Mouse (Mus musculus) kidney, adult 9 months (tissue): ENCODE results near the gene Lmnb2.

Experiments
- DNase-seq: peaks from one replicate; pipeline ENCODE4 v3.0.0; 2022

The Lmnb2 gene

GRCm38 (mm10) chr10:80928586-80929298, 10.7 kb upstream of the Lmnb2 start:
- peak; percentile 90 for DNase-seq

DNA sequence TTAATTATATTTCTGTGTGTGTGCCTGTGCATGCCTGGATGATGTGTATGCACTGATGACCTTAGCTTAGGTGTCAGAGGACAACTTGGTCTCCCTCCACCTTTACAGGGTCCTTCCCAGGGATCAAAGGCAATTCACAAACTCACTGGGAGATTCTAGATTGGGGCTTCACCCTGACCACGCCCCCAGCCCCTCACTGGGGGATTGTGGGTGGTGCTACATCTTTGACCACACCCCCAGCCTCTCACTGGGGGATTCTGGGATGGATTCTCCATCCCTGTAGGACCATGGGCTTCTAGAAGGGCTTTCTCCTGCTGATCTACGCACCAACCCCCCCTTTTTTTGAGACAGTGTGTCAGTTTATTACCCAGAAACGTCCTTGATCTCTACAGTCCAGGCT, 7.4 kb upstream of the Lmnb2 start:
- no peak for DNase-seq

GRCm38 (mm10) chr10:80921923-80922322, 3.9 kb upstream of the Lmnb2 start:
- DNase-seq: no peak

DNA sequence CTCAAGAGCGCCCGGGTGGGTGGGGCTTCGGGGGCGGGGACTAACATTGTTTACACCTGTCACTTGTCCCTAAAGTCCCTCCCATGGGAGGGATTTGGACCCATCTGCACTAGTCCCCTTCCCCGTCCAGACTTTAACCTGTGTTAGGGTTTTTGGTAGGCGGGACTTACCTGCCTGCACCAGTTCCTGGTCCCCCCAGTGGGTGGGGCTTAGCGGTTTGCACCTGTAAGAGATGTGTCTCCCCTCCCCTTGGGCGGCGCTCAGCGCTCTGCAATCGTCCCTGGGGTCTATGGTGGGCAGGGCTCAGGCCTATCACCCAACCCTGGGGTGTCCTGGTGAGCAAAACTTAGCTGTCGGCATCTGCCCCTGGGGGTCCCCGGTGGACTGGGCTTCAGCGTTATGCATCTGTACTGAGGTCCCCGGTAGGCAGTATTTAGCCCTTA, 688 bp downstream of the Lmnb2 start:
- DNase-seq: peak; percentile 60

- DNase-seq: no peak
Observed at GRCm38 (mm10) chr10:80915736-80916135, 2.3 kb downstream of the Lmnb2 start.

DNA sequence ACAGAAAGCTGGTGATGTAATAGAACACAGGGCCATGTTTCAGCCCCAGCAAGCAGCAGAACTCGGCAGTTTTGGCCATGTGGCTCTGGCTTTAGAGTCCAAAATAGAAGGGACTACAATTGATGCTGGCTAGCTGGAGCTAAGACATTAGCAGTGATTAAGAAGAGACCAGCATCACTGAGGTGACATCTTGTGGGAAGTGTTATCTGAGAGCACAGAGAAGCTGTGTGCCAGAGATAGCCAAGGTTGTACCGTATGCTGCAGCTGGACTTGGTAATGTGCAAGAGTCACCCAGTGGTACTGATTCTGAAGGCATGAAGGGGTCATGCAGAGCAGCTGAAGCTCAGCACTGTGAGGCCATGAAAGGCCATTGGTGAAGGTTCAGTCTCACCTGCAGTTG, 2.8 kb downstream of the Lmnb2 start:
- no peak for DNase-seq

GRCm38 (mm10) chr10:80914253-80914656, 3.8 kb downstream of the Lmnb2 start:
- DNase-seq: no peak

DNA sequence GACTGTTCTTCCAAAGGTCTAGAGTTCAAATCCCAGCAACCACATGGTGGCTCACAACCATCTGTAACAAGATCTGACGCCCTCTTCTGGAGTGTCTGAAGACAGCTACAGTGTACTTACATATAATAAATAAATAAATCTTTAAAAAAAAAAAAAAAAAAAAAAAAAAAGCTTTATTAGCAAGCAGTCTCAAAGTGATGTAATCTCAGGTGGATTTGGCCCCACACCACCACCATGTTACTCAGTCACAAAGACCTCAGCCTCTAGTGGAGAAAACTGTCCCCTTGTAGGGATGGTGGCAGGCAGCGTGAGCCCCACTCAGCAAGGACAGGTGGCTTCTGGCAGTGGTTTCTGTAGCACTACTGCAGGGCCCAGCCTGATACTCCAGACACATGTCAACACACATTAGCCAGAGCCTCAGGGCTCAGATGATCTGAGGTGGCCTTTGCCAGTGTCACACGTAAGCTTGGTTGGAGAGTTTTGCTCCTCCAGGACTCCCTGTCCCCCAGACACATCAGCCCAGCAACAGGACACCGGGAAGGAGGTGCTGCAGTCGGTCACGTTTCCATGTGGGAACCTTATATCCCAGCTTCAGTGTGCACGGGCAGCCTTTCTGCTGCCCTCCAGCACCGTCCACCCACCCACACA, 4.6 kb downstream of the Lmnb2 start:
- DNase-seq: no peak

- DNase-seq: no peak
Observed at GRCm38 (mm10) chr10:80911891-80912290, 6.2 kb downstream of the Lmnb2 start.

DNA sequence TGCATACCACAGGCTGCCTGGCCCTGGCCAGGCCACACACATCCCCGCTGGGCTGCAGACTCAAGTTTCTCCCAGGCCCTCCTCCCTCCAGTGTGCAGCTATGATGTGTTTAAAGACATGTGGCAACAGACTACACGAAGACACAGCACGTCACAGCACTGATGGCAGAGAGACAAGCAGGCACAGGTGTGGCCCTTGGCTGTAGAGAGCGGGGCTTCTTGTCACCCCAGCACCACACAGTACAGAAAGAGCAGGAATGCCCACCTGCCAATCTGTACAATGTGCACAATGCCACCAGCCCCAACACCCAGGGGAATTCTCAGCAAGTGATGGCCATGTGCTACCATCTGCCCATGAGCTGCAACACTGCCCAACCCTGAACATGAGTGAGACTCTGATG, 6.7 kb downstream of the Lmnb2 start:
- no peak for DNase-seq

GRCm38 (mm10) chr10:80909375-80910162, 8.5 kb downstream of the Lmnb2 start:
- DNase-seq: no peak

DNA sequence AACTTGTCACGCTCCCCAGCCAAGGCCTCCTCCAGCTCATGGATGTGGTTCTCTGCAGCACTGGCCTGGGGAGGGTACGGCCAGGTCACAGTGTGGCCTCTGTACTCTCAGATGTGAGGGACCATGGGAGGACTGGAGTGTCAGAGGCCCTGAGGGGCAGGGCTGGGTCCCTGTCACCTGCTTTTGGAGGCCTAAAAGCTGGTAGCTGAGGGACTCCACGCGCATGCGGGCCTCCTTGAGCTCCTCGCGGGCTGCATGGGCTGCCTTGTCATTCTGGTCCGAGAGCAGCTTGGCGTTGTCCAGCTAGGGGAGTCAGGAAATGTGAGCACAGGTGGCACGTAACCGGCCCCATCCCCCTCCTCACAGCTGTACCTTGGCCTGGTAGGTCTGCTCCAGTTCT, 13.3 kb downstream of the Lmnb2 start:
- DNase-seq: no peak

GRCm38 (mm10) chr10:80904004-80904693, 13.9 kb downstream of the Lmnb2 start:
- DNase-seq: no peak

DNA sequence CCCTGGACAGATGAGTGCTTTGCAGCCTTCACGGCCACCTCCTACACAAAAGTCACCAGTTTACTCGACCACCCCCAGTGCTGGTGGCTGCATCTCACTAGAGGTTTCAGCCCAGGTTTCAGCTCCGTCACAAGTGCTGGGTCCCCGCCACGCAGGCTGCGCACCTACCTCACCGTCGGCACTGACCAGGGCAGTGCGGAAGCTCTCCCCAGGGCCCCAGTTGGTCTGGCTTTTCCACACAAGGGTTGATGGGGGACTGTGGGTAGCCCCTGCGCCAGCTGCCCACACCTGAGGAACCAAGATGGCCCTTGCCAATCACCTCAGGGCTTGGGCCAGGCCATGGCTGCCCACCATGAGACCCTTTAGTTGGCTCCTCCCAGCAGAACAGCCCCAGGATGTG, 14.8 kb downstream of the Lmnb2 start:
- no peak for DNase-seq

DNA sequence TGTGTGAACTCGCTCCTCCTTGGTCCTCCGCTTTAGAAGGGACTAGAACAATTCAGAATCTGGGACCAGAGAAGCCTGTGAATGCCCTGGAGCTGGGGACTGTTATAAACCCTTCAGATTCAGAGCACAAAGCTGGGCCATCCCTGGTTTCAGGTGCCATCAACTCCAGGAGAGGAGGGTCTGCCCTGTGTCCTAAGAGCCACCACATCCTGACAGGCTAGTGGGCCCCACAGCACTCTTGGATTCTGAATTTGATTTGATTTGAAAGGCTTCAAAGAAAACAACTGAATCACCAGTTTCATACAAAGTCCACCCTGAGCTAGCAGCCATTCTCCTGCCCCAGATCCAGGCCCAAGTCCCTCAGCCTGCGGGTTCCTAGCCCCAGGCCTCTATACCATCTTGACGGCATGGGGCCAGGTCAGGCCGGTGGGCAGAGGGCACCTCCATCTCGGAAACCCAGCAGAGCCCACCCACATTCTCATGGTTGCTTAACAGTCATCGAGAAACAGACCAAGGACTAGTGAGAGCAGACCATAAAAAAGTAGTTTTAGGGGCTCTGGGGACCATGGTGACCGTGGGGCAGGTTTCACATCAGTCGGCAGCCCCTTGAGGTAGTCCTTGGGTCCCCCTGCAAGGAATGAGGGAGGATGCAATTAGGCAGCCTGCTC, 15.6 kb downstream of the Lmnb2 start:
- no peak for DNase-seq

GRCm38 (mm10) chr10:80901409-80902272, 16.4 kb downstream of the Lmnb2 start:
- DNase-seq: peak; percentile 57

DNA sequence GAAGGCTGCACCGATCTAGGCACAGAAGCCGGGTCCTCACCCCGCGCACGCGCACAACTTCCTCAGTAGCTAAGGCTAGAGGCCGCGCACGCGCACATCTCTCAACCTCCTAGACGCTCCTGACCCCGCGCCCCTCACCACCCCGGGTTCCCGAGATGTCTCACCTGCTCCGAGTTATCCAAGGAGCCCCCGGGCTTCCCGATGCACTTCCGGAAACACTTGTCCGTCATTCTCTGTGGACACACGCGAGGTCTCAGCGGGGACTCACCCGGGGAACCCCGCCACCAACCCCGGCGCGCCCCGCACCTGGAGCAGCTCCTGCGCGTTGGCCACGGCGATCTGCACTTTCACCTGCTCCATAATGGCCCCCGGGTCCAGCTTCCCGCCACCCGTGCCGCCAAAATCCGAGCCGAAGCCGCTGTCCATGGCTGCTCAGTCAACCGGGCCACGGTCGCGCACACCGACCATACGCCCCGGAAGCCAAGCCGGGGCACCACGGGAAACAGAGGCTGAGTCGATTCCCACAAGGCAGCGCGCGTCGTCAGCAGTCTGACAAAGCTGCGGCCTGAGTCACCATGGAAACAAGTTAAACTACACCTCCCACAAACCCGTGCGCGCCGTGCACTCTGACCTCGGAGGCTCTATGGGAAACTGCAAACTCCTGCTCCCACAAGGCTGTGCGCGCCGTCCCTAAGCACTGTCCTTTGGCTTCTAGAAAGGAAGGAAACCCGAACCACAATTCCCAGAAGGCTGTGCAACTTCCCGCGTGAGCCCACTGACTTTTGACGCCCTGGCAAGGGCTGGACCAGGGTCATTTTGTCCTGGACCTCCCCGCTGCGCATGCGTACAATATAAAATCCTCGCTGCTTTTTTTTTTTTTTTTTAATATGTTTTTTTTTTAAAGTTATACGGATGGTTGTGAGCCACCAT, 17.5 kb downstream of the Lmnb2 start, which contains the start of gene Timm13:
TSS of gene Timm13 (minus strand) at position 652 of the 930 bp plus-strand sequence.
- DNase-seq: peak; percentile 100

- peak; percentile 32 for DNase-seq
Observed at GRCm38 (mm10) chr10:80899591-80900317, 18.3 kb downstream of the Lmnb2 start.

DNA sequence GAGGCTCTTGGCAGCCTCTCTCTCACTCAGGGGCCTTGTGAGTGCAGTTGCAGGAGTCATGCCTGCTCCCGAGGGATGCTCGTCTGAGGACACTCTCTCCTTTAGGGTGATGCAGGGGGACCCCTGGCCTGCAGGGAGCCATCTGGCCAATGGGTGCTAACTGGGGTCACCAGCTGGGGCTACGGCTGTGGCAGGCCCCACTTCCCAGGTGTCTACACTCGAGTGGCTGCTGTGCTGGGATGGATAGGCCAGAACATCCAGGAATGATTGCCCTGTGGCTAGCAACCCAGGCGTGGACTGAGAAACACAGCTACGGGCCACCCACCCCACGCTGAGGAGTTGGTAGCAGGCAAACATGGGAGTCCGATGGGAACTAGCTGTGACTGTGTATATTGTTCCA, 19.0 kb downstream of the Lmnb2 start:
- DNase-seq: no peak
